Mouse (Mus musculus): ENCODE results near the gene Mtmr14. TPM values are rescaled to one million over a fixed set of nuclear protein-coding genes. Genes with fewer than 3 reads are reported as not detected.

Mtmr14 gene
- polyA plus RNA-seq, 1 experiment from 2014 or later = 23.1 TPM

- Histone ChIP-seq H3K9ac (ENCODE audit: low read length) (no peak overlapping the region), H3K9me3 (replicated peaks; ENCODE audit: control insufficient read depth, low read length) (no peaks in the 10 kb centered on the region), H3K27ac (ENCODE audit: low read length) (no peak overlapping the region), H3K4me3 (ENCODE audit: low read length) (no peak overlapping the region), H3K4me2 (ENCODE audit: low read depth, low read length) (no peak overlapping the region), H3K36me3 (ENCODE audit: control insufficient read depth, insufficient read depth) (peaks cover 50% of the 10 kb centered on the region), H3K27me3 (ENCODE audit: control insufficient read depth, insufficient read depth, low read length) (no peaks in the 10 kb centered on the region), H3K4me1 (ENCODE audit: control insufficient read depth, insufficient read depth, low read length) (no peaks in the 10 kb centered on the region)
- 91% methylated on average over 8 of the region's 8 CpGs for WGBS
- no peak for ATAC-seq (replicated peaks; ENCODE audit: extremely low read depth, insufficient read depth, low FRiP score)
Observed at GRCm38 (mm10) chr6:113264429-113264828, 26.8 kb downstream of the Mtmr14 start.

GRCm38 (mm10) chr6:113266996-113267655, 29.5 kb downstream of the Mtmr14 start:
- H3K36me3 ChIP-seq (ENCODE audit: control insufficient read depth, insufficient read depth) = peaks cover 50% of the 10 kb centered on the region
- no peak overlapping the region for H3K9ac ChIP-seq (ENCODE audit: low read length)
- no peak overlapping the region for H3K4me3 ChIP-seq (ENCODE audit: low read length)
- no peaks in the 10 kb centered on the region for H3K27me3 ChIP-seq (ENCODE audit: control insufficient read depth, insufficient read depth, low read length)
- H3K4me2 ChIP-seq (ENCODE audit: low read depth, low read length) = no peak overlapping the region
- H3K9me3 ChIP-seq (replicated peaks; ENCODE audit: control insufficient read depth, low read length) = no peaks in the 10 kb centered on the region
- no peaks in the 10 kb centered on the region for H3K4me1 ChIP-seq (ENCODE audit: control insufficient read depth, insufficient read depth, low read length)
- ATAC-seq (replicated peaks; ENCODE audit: extremely low read depth, insufficient read depth, low FRiP score) = no peak
- WGBS = 70% methylated on average over 7 of the region's 7 CpGs
- H3K27ac ChIP-seq (ENCODE audit: low read length) = no peak overlapping the region

GRCm38 (mm10) chr6:113267988-113268387, 30.3 kb downstream of the Mtmr14 start:
- Histone ChIP-seq H3K9me3 (replicated peaks; ENCODE audit: control insufficient read depth, low read length) (no peaks in the 10 kb centered on the region), H3K4me3 (ENCODE audit: low read length) (no peak overlapping the region), H3K9ac (ENCODE audit: low read length) (no peak overlapping the region), H3K36me3 (ENCODE audit: control insufficient read depth, insufficient read depth) (peaks cover 51% of the 10 kb centered on the region), H3K27me3 (ENCODE audit: control insufficient read depth, insufficient read depth, low read length) (no peaks in the 10 kb centered on the region), H3K4me2 (ENCODE audit: low read depth, low read length) (no peak overlapping the region), H3K27ac (ENCODE audit: low read length) (no peak overlapping the region), H3K4me1 (ENCODE audit: control insufficient read depth, insufficient read depth, low read length) (no peaks in the 10 kb centered on the region)
- WGBS = 75% methylated on average over 1 of the region's 1 CpGs
- no peak for ATAC-seq (replicated peaks; ENCODE audit: extremely low read depth, insufficient read depth, low FRiP score)

- H3K36me3 ChIP-seq (ENCODE audit: control insufficient read depth, insufficient read depth) = peaks cover 45% of the 10 kb centered on the region
Observed at GRCm38 (mm10) chr6:113272365-113272764, 34.7 kb downstream of the Mtmr14 start.

GRCm38 (mm10) chr6:113276846-113277245, 39.2 kb downstream of the Mtmr14 start:
- Histone ChIP-seq H3K36me3 (ENCODE audit: control insufficient read depth, insufficient read depth) (peaks cover 20% of the 10 kb centered on the region), H3K27me3 (ENCODE audit: control insufficient read depth, insufficient read depth, low read length) (peaks cover 3% of the 10 kb centered on the region; the same call in 1 of the 2 replicates), H3K4me1 (ENCODE audit: control insufficient read depth, insufficient read depth, low read length) (no peaks in the 10 kb centered on the region), H3K27ac (ENCODE audit: low read length) (no peak overlapping the region), H3K4me2 (ENCODE audit: low read depth, low read length) (no peak overlapping the region), H3K9ac (ENCODE audit: low read length) (no peak overlapping the region), H3K4me3 (ENCODE audit: low read length) (no peak overlapping the region), H3K9me3 (replicated peaks; ENCODE audit: control insufficient read depth, low read length) (no peaks in the 10 kb centered on the region)
- no peak for ATAC-seq (replicated peaks; ENCODE audit: extremely low read depth, insufficient read depth, low FRiP score)
- WGBS = 56% methylated on average over 4 of the region's 4 CpGs

More at GRCm38 (mm10) chr6:113272365-113272764, 34.7 kb downstream of the Mtmr14 start:
- ATAC-seq (replicated peaks; ENCODE audit: extremely low read depth, insufficient read depth, low FRiP score) = no peak
- no peak overlapping the region for H3K27ac ChIP-seq (ENCODE audit: low read length)
- no peak overlapping the region for H3K4me2 ChIP-seq (ENCODE audit: low read depth, low read length)
- no peaks in the 10 kb centered on the region for H3K27me3 ChIP-seq (ENCODE audit: control insufficient read depth, insufficient read depth, low read length)
- H3K9me3 ChIP-seq (replicated peaks; ENCODE audit: control insufficient read depth, low read length) = no peaks in the 10 kb centered on the region
- H3K4me1 ChIP-seq (ENCODE audit: control insufficient read depth, insufficient read depth, low read length) = no peaks in the 10 kb centered on the region
- H3K4me3 ChIP-seq (ENCODE audit: low read length) = no peak overlapping the region
- 84% methylated on average over 3 of the region's 3 CpGs for whole genome bisulfite sequencing
- no peak overlapping the region for H3K9ac ChIP-seq (ENCODE audit: low read length)

- Histone ChIP-seq H3K4me2 (ENCODE audit: low read depth, low read length) (no peak overlapping the region), H3K4me3 (ENCODE audit: low read length) (no peak overlapping the region), H3K27me3 (ENCODE audit: control insufficient read depth, insufficient read depth, low read length) (peaks cover 34% of the 10 kb centered on the region), H3K36me3 (ENCODE audit: control insufficient read depth, insufficient read depth) (0 out of 2 replicates have a peak, but pooled peaks cover 5% of the 10 kb centered on the region), H3K4me1 (ENCODE audit: control insufficient read depth, insufficient read depth, low read length) (no peaks in the 10 kb centered on the region), H3K9ac (ENCODE audit: low read length) (no peak overlapping the region), H3K9me3 (replicated peaks; ENCODE audit: control insufficient read depth, low read length) (no peaks in the 10 kb centered on the region), H3K27ac (ENCODE audit: low read length) (no peak overlapping the region)
- 56% methylated on average over 6 of the region's 6 CpGs for WGBS
- ATAC-seq (replicated peaks; ENCODE audit: extremely low read depth, insufficient read depth, low FRiP score) = no peak
Observed at GRCm38 (mm10) chr6:113281676-113282075, 44.0 kb downstream of the Mtmr14 start.

GRCm38 (mm10) chr6:113282101-113282802, 44.6 kb downstream of the Mtmr14 start, which contains the start of gene Cpne9:
Gene Cpne9 (plus strand): TSS chr6:113282307.
- no peak within 1 kb of the TSS for H3K4me2 ChIP-seq (ENCODE audit: low read depth, low read length)
- H3K27me3 ChIP-seq (ENCODE audit: control insufficient read depth, insufficient read depth, low read length) = peaks cover 34% of the 10 kb centered on the region
- no peak within 1 kb of the TSS for H3K27ac ChIP-seq (ENCODE audit: low read length)
- H3K9me3 ChIP-seq (replicated peaks; ENCODE audit: control insufficient read depth, low read length) = no peaks in the 10 kb centered on the region
- WGBS = 2% methylated on average over 37 of the region's 37 CpGs
- H3K36me3 ChIP-seq (ENCODE audit: control insufficient read depth, insufficient read depth) = 0 out of 2 replicates have a peak, but pooled peaks cover 5% of the 10 kb centered on the region
- H3K4me1 ChIP-seq (ENCODE audit: control insufficient read depth, insufficient read depth, low read length) = no peaks in the 10 kb centered on the region
- no peak within 1 kb of the TSS for H3K9ac ChIP-seq (ENCODE audit: low read length)
- no peak within 1 kb of the TSS for H3K4me3 ChIP-seq (ENCODE audit: low read length)
- 0 out of 2 replicates have a peak, but pooled peaks have one; percentile 41 for ATAC-seq (replicated peaks; ENCODE audit: extremely low read depth, insufficient read depth, low FRiP score)

GRCm38 (mm10) chr6:113282969-113283368, 45.3 kb downstream of the Mtmr14 start:
- Histone ChIP-seq H3K9ac (ENCODE audit: low read length) (no peak overlapping the region), H3K9me3 (replicated peaks; ENCODE audit: control insufficient read depth, low read length) (no peaks in the 10 kb centered on the region), H3K27ac (ENCODE audit: low read length) (no peak overlapping the region), H3K4me1 (ENCODE audit: control insufficient read depth, insufficient read depth, low read length) (no peaks in the 10 kb centered on the region), H3K4me2 (ENCODE audit: low read depth, low read length) (no peak overlapping the region), H3K4me3 (ENCODE audit: low read length) (no peak overlapping the region), H3K36me3 (ENCODE audit: control insufficient read depth, insufficient read depth) (0 out of 2 replicates have a peak, but pooled peaks cover 5% of the 10 kb centered on the region), H3K27me3 (ENCODE audit: control insufficient read depth, insufficient read depth, low read length) (peaks cover 34% of the 10 kb centered on the region)
- ATAC-seq (replicated peaks; ENCODE audit: extremely low read depth, insufficient read depth, low FRiP score) = no peak
- WGBS = 1% methylated on average over 22 of the region's 22 CpGs

- no peaks in the 10 kb centered on the region for H3K4me1 ChIP-seq (ENCODE audit: control insufficient read depth, insufficient read depth, low read length)
- no peak overlapping the region for H3K4me2 ChIP-seq (ENCODE audit: low read depth, low read length)
- no peak overlapping the region for H3K27ac ChIP-seq (ENCODE audit: low read length)
- 8% methylated on average over 6 of the region's 6 CpGs for WGBS
- no peak overlapping the region for H3K4me3 ChIP-seq (ENCODE audit: low read length)
- H3K9me3 ChIP-seq (replicated peaks; ENCODE audit: control insufficient read depth, low read length) = no peaks in the 10 kb centered on the region
- no peak for ATAC-seq (replicated peaks; ENCODE audit: extremely low read depth, insufficient read depth, low FRiP score)
- peaks cover 34% of the 10 kb centered on the region for H3K27me3 ChIP-seq (ENCODE audit: control insufficient read depth, insufficient read depth, low read length)
- H3K9ac ChIP-seq (ENCODE audit: low read length) = no peak overlapping the region
- 0 out of 2 replicates have a peak, but pooled peaks cover 5% of the 10 kb centered on the region for H3K36me3 ChIP-seq (ENCODE audit: control insufficient read depth, insufficient read depth)
Observed at GRCm38 (mm10) chr6:113283500-113283899, 45.9 kb downstream of the Mtmr14 start.

Data from heart, embryonic 16.5 days (tissue).